Mouse (Mus musculus) heart, postnatal 25 days (tissue): ENCODE data around the gene Sptlc2. TPM values are rescaled to one million over a fixed set of nuclear protein-coding genes. Genes with fewer than 3 reads are reported as not detected.
A peak's percentile ranks its signal among the peaks of the same experiment; 100 is the strongest.

Source experiments
- DNase-seq: peaks from one replicate; pipeline ENCODE4 v3.0.0; 2022; ENCODE audit warnings: low spot score
- intact Hi-C: fragments of 180-260 bp; cut with DNase I; formaldehyde crosslinking; loops from one replicate; pipeline ENCODE4 v1.15.1; 2025
- total RNA-seq, 2 experiments: library from RNA; stranded (reverse); gene quantifications; 2 replicates each; pipeline ENCODE4 v1.2.3; 2021

Sptlc2 gene
- 10 to 100 TPM; 25.0 to 26.8 TPM for total RNA-seq

DNA sequence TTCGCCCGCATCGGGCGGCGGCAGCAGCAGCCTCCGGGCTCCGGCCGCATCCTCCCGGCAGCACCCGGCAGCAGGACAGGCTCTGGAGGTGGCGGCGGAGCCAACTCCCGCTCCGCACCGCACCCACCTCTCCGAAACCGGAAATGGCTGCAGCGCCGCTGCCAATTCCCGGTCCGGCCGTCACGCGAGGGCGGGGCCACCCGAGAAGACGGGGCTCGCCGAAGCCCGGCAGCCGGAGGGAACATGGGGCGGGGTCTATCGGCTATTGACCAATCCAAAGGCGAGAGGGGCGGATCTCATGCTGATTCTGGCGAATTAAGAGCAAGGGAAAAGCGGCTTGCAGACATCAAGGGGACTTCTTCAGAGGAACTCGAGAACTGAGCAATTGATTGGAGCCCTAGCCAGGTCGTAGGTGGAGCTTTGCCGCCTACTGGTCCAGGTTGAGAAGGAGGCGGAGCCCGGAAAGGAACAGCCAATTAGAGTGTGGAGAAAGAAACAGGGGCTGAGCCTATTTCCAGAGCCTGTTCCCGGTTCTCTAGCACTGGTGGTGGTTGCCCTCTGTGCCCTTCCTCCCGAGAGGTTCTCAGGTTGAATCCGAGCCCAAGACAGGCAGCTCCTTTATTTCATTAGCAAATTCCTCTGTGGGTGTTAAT lies at the start of gene Sptlc2:
Sptlc2 (minus strand) TSS at position 234 of the 653 bp plus-strand sequence.
- peak; percentile 100 for DNase-seq
- intact Hi-C loops, result loop anchor here (2.0 to 5.0 kb wide), 2 partner anchors 21 to 121 kb away; partner anchors contain the start of genes Ahsa1 and Vipas39

DNA sequence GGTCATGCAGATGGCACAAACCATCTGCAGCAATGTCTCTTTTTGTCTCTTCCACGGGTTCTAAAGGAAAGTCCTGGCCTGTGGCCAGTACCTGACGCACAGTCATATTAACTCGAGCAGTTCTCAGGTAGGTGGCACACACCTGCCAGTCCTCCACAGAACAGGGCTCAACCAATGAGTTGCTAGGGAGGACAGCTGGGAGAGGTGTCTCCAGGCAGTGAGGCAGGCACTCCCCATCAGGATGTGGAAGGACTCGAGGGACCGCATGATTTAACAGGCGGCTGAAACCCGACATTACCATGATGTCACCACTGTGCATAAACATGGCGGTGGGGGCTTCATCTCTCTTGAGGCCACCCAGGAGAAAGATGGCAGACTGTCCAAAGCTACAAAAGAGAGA lies 40.7 kb upstream of the Sptlc2 start:
- no peak for DNase-seq
- intact Hi-C loops, result no loop called here

- intact Hi-C loops, result no loop called here
Observed at GRCm38 (mm10) chr12:87428295-87428694, 40.1 kb upstream of the Sptlc2 start.

GRCm38 (mm10) chr12:87426354-87427031 lies 38.3 kb upstream of the Sptlc2 start:
- intact Hi-C loops, result no loop called here
- DNase-seq, result no peak

More at GRCm38 (mm10) chr12:87428295-87428694, 40.1 kb upstream of the Sptlc2 start:
- DNase-seq, result no peak

GRCm38 (mm10) chr12:87424516-87424915 lies 36.4 kb upstream of the Sptlc2 start:
- no peak for DNase-seq
- intact Hi-C loops, result no loop called here

DNA sequence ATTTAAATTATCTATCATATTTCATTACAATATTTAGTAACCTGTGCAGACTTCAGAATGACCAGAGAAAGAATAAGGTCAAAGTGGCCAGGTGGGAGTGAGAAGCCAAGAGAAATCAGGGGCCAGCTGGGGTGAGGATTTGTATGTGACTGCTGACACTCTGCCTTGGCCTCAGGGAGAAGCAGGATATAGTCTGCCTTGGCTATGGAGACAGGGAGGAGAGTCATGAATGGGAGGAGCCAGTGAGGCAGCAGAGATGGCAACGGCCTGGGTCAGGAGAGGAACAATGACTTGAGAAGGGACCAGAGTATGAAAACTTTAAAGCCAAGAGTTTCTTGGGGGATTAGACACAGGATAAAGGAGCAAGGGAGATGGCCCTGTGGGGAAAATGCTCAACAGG lies 35.5 kb upstream of the Sptlc2 start:
- no peak for DNase-seq
- intact Hi-C loops, result no loop called here

DNA sequence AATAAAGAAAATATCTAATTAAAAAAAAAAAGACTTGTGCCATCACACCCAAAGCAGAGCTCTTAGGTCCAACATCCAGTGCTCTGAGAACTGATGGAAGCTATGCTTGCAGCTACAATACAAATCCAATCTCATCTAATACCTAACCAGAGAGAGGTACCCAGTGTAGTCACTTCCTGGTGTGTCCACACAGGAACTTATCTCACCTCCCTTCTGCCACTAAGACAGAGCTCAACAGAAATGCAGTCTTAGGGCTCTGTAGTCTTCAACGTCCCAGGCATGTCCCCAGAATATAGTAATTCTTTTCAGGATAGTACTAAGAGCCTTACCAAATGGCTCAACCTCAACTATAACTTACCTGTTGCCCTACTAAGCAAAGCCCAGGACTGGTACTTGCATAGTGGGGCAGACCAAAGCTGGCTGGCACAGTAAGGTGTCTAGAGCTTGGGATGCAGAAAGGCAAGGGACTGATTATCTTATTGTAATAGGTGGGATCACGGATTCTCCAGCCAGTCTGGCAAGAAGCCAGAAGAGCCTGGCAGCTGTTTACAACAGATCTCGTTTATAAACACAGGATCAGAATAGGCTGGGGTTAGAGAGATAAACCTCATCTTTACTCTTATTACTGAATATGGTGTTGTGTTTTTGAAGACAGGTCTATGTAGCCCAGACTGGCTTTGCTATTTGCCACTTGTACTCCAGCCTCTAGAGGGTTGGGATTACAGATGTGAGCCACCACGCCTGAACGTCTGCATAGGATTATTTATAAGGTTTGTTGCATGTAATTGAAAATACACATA lies 33.8 kb upstream of the Sptlc2 start:
- intact Hi-C loops, result no loop called here
- DNase-seq, result no peak

DNA sequence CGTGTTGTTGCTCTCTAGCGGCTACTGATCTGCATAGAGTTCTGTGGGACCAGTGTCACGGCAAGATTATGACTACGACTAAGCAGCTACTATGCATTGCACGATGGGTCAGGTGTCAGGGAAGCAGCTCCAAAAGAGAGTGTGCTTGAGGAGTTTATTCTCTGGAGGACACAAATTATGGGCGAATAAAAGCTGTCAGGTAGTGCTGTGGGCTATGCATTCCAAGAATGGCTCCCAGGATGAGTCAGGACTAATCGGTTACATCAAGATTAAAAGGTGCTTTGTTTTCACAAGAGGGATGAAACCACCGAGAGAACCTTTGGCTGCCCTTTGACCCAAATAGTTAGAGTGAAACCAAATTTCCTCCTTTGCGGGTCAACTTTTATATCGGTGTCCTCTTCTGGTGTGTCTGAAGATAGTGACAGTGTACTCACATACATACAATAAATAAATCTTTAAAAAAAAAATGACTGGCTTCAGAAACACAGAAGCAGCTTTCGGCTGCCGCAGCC lies 31.9 kb upstream of the Sptlc2 start:
- DNase-seq, result no peak
- intact Hi-C loops, result loop anchor here (5.0 to 10.0 kb wide), 3 partner anchors 73 to 655 kb away; partner anchors contain the start of genes Ahsa1 and Vipas39

DNA sequence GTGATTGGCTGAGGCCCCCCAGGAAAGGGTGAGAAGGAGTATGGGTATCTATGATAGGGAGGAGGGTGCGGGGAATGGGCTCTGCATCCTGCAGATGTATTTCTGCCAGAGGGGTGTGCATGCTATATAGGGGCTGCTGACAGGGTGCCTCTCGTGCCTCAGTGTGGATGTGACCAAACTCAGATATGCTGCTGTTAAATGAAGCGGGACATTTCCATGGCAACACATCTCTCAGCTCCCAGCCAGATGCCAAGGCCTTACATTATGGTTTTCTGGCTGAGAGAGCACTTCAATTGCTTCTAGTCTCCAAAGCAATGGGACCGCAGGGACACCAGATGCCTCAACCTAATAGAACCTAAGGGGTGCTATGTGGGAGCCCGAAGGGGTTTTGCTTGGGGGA lies 30.8 kb upstream of the Sptlc2 start:
- intact Hi-C loops, result loop anchor here (5.0 to 10.0 kb wide), 3 partner anchors 72 to 654 kb away; partner anchors contain the start of genes Ahsa1 and Vipas39

DNA sequence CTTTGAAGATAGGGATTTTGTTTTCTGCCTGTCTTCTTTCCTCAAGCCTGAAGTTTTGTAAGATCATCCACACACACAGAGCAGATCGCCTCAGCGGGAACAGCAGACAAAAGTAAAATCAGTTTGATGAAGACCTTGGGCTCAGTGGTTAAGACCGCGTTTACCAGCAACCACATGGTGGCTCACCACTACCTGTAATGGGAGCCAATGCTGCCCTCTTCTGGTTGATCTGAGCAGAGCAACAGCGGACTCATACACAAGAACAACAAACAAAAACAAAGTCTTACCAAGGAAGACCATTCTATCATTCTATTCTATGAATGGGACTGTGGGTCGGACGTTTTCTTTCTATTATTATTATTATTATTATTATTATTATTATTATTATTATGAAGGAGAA lies 28.5 kb upstream of the Sptlc2 start:
- peak; percentile 18 for DNase-seq
- intact Hi-C loops, result loop anchor here (5.0 to 10.0 kb wide), 3 partner anchors 69 to 652 kb away; partner anchors contain the start of genes Ahsa1 and Vipas39

More for the DNA sequence above, 30.8 kb upstream of the Sptlc2 start:
- DNase-seq, result no peak

- DNase-seq, result no peak
- intact Hi-C loops, result loop anchor here (5.0 to 10.0 kb wide), 3 partner anchors 68 to 651 kb away; partner anchors contain the start of genes Ahsa1 and Vipas39
Observed at GRCm38 (mm10) chr12:87415358-87415757, 27.2 kb upstream of the Sptlc2 start.

DNA sequence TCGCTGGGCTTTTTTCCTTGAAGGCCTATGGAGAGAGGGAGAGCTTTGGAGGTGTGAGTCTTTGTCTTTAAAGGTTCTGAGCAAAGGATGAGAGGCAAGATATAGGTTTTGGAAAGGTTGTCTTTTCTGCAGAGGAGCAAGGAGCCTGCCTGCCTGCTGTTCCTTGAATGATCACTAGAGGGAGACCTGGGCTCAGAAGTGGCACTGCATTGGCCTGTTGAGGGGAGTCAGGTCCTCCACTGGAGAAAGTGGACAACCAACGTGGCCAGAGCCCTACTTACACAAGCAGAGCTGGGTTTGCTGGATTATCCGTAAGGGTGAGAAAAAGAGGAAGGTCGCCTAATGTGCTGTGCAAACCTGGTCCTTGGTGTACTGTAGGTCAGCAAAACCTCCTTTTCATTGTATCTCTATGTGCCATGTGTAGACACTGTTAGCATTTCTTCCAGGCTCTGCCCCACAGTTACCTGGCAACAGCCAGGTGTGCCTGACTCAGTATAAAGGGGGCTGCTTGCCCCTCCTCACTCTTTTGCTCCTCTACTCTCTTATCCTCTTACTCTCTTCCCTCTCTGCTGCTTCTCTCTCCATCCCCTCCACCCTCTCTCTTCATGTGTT lies 25.1 kb upstream of the Sptlc2 start:
- DNase-seq, result peak; percentile 10
- intact Hi-C loops, result loop anchor here (5.0 to 10.0 kb wide), 3 partner anchors 51 to 648 kb away; partner anchors contain the start of genes Ahsa1 and Vipas39

- DNase-seq, result no peak
- intact Hi-C loops, result loop anchor here (5.0 to 10.0 kb wide), 3 partner anchors 49 to 646 kb away; partner anchors contain the start of genes Ahsa1 and Vipas39
Observed at GRCm38 (mm10) chr12:87410999-87411398, 22.8 kb upstream of the Sptlc2 start.

- DNase-seq, result no peak
- intact Hi-C loops, result loop anchor here (2.0 kb wide), 1 partner anchor 20 kb away; the partner anchor contains the start of gene Sptlc2
Observed at GRCm38 (mm10) chr12:87409123-87409522, 21.0 kb upstream of the Sptlc2 start.

- peak; percentile 21 for DNase-seq
- intact Hi-C loops, result loop anchor here (2.0 kb wide), 1 partner anchor 19 kb away; the partner anchor contains the start of gene Sptlc2
Observed at GRCm38 (mm10) chr12:87407869-87408605, 19.9 kb upstream of the Sptlc2 start.

- intact Hi-C loops, result no loop called here
- no peak for DNase-seq
Observed at GRCm38 (mm10) chr12:87405721-87406120, 17.6 kb upstream of the Sptlc2 start.

GRCm38 (mm10) chr12:87405165-87405564 lies 17.0 kb upstream of the Sptlc2 start:
- no peak for DNase-seq
- intact Hi-C loops, result no loop called here

DNA sequence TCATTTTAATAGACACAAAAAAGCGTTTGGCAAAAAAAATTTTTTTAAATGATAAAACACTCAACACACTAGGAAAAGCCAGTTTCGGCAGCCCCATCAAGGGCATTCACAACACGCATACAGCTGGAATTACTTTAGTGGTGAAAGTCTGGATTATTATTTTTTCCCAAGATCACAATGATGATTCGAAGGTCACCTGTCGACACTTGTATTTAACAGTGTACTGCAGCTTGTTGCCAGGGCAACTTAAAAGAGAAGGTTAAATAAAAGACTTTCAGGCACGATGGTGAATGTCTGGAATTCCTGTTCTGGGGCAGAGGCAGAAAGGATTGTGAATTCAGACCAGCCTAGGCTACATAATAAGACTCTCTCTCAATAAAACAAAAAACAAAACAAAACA lies 13.7 kb upstream of the Sptlc2 start:
- intact Hi-C loops, result no loop called here
- DNase-seq, result no peak
